Mouse (Mus musculus) neural tube, embryonic 10.5 days (tissue): Measurements from ENCODE around the gene Plin4.
A peak's percentile ranks its signal among the peaks of the same experiment; 100 is the strongest.
"Not testable (repeated sequence)": the region's sequence is repeated elsewhere in the genome, so short reads cannot be mapped to it uniquely, and the experiment has no call there.

Experiments
- DNase-seq: peaks from one replicate; pipeline ENCODE4 v3.0.0-alpha.2; 2017; ENCODE audit warnings: low spot score; ENCODE audit errors: extremely low spot score

The Plin4 gene

DNA sequence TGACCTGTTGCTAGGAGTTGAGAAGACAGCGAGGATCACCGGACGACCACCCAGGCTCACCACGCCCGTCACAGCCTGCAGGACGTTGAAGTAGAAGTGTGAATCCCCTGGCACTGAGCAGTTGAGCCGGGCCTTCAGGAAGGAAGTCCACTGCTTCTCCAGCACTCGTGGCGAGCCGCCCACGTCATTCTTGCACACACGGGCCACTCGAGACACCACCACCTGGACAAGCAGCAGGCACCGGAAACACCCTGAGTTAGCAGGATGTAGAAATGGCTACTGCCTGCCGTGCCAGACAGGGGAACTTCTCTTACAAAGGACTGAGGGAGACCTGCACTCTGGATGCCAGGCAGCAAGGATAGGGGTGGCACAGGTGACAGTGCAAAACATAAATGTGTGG is 18.6 kb upstream of the Plin4 start:
- no peak for DNase-seq

DNA sequence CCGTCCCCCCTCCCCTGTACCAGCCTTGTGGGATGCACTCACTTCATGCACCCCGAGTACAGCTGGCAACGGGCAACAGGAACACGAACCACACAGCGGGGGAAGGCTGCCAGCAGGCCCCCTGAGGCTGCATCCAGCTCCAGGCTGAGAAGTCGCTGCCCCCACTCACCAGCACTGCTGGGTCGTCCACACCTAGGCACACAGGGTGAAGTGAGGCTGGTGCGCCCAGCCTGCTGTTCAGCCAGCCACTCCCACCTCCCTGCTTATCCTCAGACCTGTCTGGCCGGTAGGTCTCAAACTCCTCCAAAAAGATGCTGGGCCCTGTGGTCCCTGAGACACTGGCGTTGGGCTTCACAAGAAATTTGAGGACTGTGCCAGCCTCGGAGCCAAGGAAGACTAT is 16.6 kb upstream of the Plin4 start:
- DNase-seq, result no peak

DNA sequence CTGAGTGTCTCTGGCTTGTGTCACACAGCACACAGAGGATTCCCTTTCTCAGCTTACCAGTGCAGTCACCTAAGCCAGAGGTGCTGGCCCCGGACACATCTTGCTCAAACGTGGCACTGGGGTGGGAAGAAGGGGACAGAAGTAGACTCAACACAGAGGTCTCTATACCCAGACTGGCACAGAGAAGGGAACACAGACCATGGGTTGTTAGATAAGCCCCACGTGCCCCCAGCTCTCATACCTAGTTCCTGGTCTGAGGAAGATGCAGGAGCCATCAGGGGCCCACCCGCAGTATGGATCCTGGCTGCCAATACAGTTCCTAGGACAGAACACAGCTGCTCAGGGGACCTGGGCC is 15.7 kb upstream of the Plin4 start:
- no peak for DNase-seq

DNA sequence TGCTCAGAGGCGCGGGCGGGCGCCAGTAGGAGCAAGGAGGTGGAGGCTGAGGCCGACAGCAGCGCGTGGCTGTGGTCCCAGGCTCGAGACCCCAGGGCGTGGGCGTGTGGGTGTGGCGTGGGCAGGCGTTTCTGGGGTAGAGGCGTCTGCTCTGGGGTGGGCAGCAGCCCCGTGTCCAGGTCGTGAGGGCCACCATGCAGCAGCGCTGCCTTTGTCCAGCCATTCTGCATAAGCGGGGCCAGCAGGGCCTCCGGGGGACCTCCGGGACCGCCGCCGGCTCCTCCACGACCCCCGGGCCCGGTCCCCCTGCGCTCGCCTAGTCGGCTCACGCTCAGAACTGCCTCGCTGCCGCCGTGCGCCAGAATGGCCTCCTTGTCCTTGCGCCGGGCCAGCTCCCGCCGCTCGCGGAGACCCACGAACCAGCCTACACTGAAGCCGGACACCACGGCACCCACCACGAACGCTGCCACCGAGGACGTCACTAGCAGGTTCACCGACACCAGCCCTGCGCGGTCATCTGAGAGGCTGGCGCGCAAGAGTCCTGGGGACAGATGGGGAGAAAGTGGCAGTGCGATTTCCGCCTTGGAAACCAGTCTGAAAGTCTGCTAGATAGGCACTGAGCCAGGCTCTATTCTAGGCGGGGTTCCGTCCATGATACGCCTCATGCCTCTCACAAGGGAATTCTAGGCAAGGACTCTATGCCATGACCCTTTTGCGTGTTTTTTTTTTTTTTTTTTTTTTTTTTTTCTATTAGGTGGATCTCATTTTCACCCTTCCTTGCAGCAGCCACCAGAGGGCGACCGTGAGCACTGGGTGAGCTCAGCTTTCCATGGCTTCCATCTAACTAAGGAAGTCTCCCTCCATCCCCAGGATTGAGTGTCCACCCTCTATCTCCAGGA is 15.0 kb upstream of the Plin4 start:
- DNase-seq, result peak; percentile 59

DNA sequence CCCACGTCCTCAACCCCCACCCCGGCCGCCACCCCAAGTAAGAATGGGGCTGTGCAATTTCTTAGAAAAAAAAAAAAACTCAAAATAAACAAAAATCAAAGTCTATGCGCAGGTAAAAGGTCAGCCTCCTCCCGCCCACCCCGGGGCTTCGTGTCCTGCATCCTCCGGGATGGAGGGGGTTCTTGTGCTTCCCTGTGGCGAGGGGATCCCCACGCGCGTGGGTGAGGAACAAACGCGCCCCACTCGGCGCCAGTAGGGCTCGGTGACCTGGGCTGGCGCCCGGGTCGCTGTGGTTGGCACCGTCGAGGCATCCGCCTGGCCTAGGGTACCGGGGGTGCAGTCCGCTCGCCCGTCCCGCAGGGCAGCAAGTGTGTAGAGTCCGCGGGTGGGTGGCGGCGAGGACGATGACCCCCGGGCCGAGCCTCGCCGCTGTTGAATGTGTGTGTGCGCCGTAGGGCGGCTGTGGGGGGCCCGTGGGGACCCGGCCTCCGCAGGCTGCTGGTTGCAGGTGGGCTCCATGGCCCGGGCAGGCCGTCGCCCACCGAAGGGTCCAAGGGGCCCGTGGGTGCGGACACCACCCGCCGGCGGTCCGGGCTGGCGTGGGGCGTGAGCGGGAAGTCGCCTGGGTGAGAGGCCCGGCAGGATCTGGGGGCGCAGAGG is 14.2 kb upstream of the Plin4 start:
- DNase-seq, result peak; percentile 27

DNA sequence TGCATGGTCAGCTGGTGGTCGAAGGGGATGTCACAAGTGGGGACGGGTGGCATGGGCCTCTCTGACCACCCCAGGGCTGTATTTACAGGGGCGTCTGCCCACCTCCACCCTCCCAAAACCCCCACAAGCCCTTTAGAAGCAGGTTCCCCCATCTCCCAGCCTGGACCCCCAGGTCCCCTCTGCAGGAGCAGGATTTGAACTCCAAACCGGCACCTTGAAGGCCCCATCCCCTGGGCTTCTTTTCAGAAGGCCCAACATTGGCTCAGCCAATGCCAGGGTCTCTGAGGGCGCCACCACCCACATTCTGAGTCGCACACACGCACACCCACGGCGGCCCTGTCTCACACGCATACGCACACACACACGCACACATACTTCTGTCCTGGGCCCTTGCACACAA is 13.6 kb upstream of the Plin4 start:
- DNase-seq, result no peak

DNA sequence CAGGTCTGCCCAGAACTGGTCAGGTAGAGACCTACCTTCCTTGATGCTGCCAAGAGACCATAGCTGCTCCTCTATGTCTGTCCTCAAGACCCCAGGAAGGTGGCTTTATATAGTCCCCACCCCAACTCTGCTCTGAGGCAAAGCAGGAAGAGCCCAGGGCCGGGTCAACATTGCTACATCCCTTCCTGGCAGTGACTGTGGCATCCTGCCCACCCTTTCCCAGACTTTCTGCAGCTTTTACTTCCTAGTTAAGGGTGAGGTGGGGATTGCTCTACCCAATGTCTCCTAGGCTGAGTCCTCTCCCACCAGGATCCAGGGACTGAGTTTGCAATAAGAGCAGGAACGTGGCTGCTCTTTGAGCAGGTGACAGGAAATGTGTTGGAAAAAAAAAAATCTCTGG is 12.2 kb upstream of the Plin4 start, which contains the start of gene Lrg1:
Gene Lrg1 (minus strand): TSS at position 176 of the 400 bp plus-strand sequence.
- no peak for DNase-seq

DNA sequence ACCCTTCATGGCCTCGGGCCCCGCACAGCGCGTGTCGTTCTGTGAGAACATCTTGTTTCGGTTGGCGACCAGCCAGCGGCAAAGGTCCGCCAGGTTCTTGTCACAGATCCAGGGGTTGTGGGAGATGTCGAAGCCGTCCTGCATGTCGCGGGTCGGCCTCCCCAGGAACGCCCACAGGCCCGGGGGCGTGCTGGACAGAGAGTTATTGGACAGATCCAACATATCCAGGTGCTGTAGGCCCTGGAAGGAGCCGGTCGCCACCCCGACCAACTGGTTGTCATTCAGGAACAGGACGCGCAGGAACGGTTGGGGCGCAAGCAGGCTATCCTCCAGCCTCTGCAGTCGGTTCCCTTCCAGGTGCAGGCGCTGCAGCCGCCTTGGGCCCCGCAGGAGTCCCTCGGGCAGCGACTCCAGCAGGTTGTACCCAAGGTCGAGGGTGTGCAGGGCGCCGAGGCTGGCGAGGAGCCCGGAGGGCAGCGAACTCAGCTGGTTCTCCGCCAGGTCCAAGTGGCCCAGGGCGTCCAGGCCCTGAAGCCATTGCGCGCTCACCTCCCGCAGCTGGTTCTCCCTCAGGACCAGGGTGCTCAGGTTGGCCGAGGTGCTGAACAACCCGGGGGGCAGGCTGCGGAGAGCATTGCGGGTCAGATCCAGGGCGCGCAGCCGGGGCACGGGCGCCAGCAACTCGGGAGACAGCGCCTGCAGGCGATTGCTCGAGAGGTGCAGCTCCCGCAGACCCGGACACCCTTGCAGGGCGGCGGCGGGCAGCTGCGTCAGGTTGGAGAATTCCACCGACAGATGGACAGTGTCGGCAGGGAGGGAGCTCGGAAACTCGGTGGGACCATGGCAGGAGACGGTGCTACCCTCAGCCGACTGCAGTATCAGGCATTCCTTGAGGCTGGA is 10.6 kb upstream of the Plin4 start:
- DNase-seq, result peak; percentile 35

DNA sequence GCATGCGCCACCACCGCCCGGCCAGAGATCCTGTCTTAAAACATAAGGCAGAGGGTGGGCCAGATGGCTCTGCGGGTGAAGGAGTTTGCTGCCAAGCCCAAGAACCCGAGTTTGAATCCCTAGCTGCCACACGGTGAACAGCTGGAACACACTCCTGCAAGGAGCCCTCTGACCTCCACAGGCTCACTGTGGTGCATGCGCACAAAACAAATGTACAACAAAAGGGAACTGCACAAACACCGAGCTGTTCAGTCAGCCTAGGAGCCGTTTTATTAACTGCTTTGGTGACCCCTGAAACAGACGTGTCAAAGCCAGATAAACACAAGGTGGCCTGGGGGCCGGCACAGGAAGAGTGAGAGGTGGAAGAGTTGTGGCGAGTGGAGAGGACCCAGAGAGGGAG is 9.8 kb upstream of the Plin4 start:
- no peak for DNase-seq

DNA sequence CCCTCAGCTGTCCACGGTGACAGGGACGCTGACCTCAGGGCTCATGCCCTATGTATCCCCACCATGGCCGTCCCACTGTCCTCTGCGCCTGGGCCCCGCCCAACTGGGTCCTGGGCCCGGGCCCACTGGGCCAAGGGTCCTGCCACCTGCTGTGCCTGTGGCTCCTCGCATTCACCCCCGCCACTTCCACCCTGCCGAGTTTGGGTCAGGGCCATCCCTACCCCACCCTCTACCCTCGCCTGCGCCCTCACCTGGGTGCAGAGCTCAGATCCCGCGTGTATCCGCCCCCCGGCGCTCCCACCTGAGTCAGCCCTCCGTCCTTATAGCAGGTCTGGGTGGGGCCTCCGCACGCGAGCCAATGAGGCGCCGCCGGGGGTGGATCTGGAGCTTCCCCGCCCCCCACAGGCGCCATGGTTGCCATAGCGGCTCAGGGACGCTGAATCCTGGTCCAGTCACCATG is 7.7 kb upstream of the Plin4 start, which contains the start of gene Plin5:
Gene Plin5 (minus strand): TSS at position 346 of the 460 bp plus-strand sequence.
- peak; percentile 54 for DNase-seq

DNA sequence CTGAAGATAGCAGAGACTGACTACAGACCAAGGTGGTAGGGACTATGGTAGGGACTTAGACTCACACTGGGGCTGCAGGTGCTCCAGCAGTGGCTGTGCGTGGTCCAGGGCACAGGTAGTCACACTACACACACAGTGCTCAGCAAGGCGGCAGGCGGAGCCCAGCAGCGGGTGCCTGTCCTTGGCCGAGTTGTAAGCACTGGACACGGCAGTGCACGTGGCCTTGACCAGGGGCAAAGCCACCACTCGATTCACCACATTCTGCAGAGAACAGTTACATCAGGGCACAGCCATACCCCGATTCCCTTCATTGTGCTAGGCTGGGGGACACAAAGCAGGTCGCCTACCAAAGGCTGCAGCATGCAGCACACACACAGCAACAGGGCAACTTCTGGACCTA is 6.6 kb upstream of the Plin4 start:
- no peak for DNase-seq

DNA sequence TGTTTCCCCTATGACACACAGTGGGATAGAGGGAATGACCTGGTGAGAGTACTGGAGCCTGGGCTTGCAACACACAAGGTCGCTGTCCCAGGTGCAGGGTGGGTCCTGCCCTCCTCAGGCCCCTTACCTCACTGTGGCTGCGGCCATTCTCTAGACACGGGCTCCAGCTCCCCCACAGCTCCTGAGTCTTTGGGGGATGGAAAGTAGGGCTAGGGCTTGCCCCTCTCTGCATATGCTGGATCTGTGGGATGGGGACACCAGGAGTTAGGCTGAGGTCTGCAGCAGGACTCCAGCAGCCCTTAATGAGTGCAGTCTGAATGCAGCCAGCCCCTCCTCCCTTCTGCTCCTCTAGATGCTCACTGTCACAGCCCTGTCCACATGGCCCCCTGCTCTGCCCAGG is 3.1 kb upstream of the Plin4 start:
- DNase-seq, result no peak

DNA sequence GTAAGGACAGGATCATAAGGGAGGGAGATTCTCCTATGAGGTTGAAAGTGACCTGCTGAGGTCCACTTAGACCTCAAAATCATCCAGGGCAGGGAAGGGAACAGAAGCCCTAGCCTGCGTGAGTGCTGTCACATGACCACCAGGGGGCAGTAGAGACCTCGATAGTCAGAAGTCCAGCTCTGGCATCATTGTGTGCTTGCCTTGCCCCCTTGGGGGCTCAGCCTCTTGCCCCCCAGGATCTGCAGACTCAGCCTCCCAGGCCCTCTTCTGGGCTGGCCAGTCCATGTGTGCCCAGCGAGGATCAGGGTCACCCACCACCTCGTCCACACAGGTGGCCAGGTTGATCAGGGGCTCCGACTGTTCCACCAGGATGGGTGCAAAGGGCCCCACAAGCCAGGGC is 2.3 kb upstream of the Plin4 start:
- DNase-seq, result peak; percentile 73

DNA sequence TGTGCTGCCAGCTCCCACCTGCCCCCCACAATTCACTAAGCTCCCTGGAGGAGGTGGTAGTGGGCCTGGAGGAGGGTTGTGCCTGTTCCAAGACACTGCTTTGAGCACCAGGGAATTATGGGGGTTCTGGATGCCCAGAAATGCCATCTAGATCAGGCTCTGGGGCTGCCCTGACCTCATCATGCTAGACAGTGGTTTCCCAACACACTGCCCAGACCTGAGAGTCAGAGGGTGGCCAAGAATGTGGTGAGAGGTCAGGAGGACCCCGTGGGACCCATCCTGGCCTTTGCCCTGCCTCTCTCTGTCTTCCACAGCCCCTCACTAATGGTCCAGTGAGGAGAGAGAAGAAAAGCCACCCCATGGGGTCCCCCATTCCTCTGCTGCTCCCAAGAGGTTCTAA is 1.4 kb upstream of the Plin4 start:
- DNase-seq, result no peak

DNA sequence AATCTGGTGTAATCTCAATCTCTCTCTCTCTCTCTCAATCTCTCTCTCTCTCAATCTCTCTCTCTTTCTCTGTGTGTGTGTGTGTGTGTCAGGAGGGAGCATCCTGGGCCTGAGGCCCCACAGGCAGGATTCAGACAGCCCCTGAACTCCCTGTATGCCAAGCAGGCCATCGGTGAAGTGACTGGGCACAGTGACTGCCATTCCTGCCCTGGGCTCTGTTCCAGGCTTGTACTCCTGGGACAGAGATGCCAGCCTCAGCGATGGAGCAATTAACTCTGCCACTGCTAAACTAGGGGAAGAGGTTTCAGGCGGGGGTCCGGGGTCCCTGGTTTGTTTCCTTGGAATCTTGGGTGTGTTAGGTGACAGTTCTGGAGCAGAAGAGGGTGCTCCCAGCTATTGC is 968 bp upstream of the Plin4 start:
- DNase-seq, result no peak

DNA sequence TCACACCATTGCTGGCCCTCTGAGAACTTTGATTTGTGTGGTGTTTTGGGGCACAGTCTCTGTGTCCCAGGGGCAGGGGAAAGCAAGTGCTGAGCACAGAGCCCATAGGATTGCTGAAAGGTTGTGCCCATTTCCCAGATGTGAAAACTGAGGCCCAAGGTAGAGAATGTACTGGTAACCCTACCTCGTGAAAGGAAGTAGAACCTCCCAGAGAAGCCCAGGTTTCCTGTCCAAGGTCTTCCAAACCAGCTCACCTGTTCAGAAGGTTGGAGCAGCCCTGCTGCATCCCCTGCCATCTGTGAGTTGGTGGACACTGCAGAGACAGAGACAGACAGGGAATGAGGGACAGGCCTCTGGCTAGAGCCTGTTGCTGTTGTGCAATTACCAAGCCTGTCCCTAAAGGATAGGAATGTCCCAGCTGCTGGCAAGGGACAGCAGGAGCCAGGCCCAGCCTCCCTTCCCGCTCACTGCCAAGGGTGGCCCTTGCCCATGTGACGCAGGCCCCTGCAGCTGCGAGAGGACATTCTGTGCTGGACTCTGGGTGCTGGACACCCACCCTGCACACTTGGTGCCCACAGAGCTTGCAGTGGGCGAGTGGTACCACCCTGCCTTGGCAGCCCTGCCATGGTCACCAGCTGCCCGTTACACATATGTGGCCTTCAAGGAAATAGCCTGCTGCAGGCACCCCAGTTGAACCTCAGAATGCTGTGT is 1.1 kb downstream of the Plin4 start:
- DNase-seq, result no peak

DNA sequence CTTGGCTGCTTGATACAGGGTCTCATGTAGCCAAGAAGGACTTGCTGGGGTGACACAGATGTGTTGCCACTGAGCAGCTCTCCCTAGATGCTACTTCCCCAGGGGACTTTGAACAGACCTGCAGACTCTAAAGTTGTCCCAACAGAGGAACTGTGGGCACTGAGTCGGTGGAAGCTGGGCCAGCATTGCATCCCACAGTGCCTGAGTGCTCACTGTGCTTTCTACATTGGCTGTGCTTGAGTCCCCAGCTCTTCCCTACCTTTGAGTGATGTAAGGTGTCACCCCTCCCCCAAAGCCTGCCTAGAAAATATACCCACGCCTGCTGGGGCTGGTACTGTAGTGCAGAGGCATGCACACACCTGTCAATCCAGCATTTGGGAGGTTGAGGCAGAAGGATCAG is 1.9 kb downstream of the Plin4 start:
- DNase-seq, result no peak

DNA sequence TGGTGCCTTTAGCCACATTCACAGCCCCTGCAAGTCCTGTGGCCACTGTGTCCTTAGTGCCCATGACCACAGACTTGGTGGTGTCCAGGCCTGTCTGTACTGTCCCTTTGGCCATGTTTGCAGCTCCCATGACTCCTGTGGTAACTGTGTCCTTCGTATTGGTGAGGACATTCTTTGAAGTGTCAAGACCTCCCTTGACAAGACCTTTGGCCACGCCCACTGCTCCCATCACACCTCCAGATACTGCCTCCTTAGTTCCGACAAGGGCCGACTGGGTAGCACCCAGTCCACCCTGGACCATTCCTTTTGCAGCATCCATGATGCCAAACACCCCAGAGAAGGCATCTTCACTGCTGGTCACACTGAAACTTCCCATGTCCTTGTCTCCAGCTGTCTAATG is 2.6 kb downstream of the Plin4 start:
- DNase-seq, result no peak

DNA sequence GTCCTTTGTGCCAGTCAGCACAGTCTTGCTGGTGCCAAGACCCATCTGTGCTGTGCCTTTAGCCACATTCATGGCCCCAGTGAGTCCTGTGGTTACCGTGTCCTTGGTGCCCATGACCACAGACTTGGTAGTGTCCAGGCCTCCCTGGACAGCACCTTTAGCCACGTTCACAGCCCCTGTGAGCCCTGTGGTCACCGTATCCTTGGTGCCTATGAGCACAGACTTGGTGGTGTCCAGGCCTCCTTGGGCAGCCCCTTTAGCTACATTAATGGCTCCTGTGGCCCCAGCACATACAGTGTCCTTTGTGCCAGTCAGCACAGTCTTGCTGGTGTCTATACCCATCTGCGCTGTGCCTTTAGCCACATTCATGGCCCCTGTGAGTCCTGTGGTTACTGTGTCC is 3.2 kb downstream of the Plin4 start:
- DNase-seq, result not testable (repeated sequence)

DNA sequence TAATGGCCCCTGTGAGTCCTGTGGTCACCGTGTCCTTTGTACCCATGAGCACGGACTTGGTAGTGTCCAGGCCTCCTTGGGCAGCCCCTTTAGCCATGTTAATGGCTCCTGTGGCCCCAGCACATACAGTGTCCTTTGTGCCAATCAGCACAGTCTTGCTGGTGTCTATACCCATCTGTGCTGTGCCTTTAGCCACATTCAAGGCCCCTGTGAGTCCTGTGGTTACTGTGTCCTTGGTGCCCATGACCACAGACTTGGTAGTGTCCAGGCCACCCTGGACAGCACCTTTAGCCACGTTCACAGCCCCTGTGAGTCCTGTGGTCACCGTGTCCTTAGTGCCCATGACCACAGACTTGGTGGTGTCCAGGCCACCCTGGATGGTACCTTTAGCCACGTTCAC is 4.8 kb downstream of the Plin4 start:
- DNase-seq, result not testable (repeated sequence)
